Mouse (Mus musculus): ENCODE measurements around the gene Gm14406. TPM values are rescaled to one million over a fixed set of nuclear protein-coding genes. Genes with fewer than 3 reads are reported as not detected.

Gene Gm14406
- polyA plus RNA-seq, 1 experiment from 2014 or later: 0.15 TPM

Other genes with a start within 250 kb of the Gm14406 start
- gene Gm14418, start 179.9 kb downstream of the Gm14406 start, polyA plus RNA-seq (2015; fragmentation: Nextera tagmentation; extraction: Ambion mirVana): 8.9 and 15.0 TPM in 2 replicates
- gene Zfp970, start 113.5 kb downstream of the Gm14406 start, polyA plus RNA-seq (2015; fragmentation: Nextera tagmentation; extraction: Ambion mirVana): 13.7 and 14.1 TPM in 2 replicates
- 4.8 and 7.9 TPM in 2 replicates for gene Gm14403, start 80.0 kb downstream of the Gm14406 start, polyA plus RNA-seq (2015; fragmentation: Nextera tagmentation; extraction: Ambion mirVana)
- 10.9 and 11.8 TPM in 2 replicates for gene Gm14322, start 181.1 kb upstream of the Gm14406 start, polyA plus RNA-seq (2015; fragmentation: Nextera tagmentation; extraction: Ambion mirVana)

All from embryonic facial prominence, embryonic 13.5 days (tissue).